Mouse (Mus musculus) left cerebral cortex, postnatal 36 days (tissue): ENCODE measurements around the gene Megf11. TPM values are rescaled to one million over a fixed set of nuclear protein-coding genes. Genes with fewer than 3 reads are reported as not detected.
"Not testable (repeated sequence)": the region's sequence is repeated elsewhere in the genome, so short reads cannot be mapped to it uniquely, and the experiment has no call there.

Source experiments
- DNase-seq, 2 experiments: peaks; one replicate each; pipeline ENCODE4 v3.0.0; 2021 to 2022; ENCODE audit warnings: low spot score in 2 of 2, mixed read lengths in 1 of 2
- intact Hi-C: fragments of 180-260 bp; cut with DNase I; formaldehyde crosslinking; loops from one replicate; pipeline ENCODE4 v1.15.1; 2025
- total RNA-seq, 2 experiments: library from RNA; stranded (reverse); gene quantifications; 2 replicates each; pipeline ENCODE4 v1.2.3; 2021

The Megf11 gene
- total RNA-seq, 2 experiments from 2014 or later: 12.6 to 14.6 TPM

- no peak for DNase-seq
- intact Hi-C loops: no loop called here
Observed at GRCm38 (mm10) chr9:64654723-64655122, 269.3 kb downstream of the Megf11 start.

DNA sequence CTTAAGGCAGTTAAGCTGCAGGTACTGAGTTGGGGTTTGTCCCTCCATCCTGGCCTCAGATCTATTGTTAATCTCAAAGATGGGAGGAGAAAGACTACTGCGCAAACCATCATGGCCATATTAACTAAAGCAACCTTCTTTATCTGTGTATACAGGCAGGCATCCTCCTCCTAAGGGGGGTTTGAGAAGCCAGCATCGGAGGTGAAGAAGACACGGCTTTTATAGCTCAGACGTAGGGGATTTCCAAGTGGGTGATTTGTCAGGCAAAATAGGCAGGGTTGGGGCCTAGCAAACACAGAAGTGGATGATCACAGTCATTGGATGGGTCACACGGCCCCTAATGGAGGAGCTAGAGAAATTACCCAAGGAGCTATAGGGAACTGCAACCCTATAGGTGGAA, 271.2 kb downstream of the Megf11 start:
- intact Hi-C loops: no loop called here
- no peak for DNase-seq

GRCm38 (mm10) chr9:64660222-64660621, 274.8 kb downstream of the Megf11 start:
- intact Hi-C loops: no loop called here

GRCm38 (mm10) chr9:64664612-64665011, 279.2 kb downstream of the Megf11 start:
- intact Hi-C loops: no loop called here

More at GRCm38 (mm10) chr9:64660222-64660621, 274.8 kb downstream of the Megf11 start:
- DNase-seq: no peak

GRCm38 (mm10) chr9:64666549-64666948, 281.1 kb downstream of the Megf11 start:
- no peak for DNase-seq
- intact Hi-C loops: no loop called here

More at GRCm38 (mm10) chr9:64664612-64665011, 279.2 kb downstream of the Megf11 start:
- DNase-seq: no peak

GRCm38 (mm10) chr9:64667513-64667912, 282.1 kb downstream of the Megf11 start:
- DNase-seq: no peak
- intact Hi-C loops: no loop called here

DNA sequence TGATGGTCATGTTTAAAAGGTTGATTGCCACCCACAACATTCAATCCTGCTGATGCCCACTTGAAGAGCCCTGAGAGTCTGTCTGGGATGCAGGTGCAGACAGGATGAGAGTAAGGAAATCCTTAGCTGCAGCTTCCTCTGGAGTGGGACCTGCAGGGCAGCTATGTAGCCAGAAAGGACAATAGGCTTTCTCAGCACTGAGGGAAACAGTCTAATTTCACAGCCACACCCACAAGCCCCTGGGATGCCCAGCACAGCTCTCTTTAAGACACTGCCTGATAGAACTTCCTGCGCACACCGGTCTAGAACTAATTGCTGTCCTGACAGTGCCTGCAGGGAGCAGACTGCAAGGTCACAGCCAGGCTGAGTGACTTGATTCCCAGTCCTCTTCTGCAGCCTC, 282.6 kb downstream of the Megf11 start:
- no peak for DNase-seq
- intact Hi-C loops: no loop called here

GRCm38 (mm10) chr9:64671341-64672319, 286.2 kb downstream of the Megf11 start:
- intact Hi-C loops, DNase-seq: not testable (repeated sequence)

DNA sequence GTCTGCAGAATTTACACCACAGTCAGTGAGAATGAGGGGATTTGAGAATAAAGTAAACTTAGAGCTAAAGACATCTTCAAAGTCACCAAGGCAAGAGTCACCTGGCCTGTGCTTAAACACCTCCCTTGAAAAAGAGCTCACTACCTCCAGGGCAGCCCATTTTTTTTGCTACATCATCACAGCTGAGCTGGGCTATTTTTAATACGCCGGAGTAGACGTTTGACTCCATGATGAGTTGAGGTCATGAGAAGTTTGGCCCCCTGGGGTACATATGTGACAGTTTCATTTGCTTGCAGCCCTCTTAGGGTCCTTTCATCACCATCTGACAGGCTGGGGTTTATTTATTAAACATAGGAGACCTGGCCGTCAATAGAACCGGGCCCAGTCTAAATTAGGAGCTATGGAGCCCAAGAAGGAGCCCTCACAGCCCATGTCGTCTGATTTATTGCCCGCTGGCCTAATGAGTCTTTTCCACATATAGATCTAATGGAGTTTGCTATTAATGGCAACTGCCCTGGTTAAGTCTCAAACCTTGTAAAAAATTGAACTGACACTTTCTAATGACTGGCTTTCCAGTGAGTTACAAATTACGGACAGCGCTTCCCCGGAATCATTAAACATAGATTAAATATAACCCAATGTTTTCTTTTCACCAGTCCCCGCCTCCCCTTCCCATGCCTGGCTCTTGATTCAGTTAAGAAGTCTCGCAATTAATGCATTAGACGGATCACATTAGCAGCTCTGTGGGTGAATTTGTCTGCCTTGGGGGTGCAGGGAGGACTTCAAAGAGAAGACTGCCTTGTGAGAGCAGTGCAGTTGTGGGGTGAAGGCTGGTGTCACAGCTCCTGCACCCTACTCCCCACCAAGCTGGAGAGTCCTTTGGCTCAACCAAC, 301.9 kb downstream of the Megf11 start:
- no peak for DNase-seq
- intact Hi-C loops: no loop called here

- intact Hi-C loops: no loop called here
- DNase-seq: no peak
Observed at GRCm38 (mm10) chr9:64688015-64688394, 302.6 kb downstream of the Megf11 start.

DNA sequence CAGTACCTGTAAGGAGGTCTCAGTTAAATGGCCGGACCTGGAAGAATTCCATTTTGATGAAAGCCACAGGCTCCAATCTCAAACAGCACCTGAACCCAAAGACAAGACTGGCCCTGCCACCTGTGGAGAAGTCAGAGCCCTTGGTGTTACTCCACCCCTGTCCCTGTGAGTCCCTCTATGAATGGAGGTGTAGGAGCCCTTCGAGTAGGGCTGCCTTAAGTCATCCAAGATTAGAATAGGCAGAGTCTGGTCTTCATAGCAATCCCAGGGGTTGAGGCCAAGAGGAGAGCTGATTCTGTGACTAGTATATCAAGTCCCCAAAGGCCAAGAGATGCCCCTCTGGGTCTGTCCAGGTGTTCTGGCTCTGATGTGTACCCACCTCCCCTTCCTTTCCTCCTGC, 305.3 kb downstream of the Megf11 start:
- intact Hi-C loops: loop anchor here (5.0 kb wide), 1 partner anchor 343 kb away; no protein-coding TSS in a partner anchor

GRCm38 (mm10) chr9:64691176-64691575, 305.8 kb downstream of the Megf11 start:
- DNase-seq: peak; percentile 29 to 30
- intact Hi-C loops: loop anchor here (5.0 kb wide), 1 partner anchor 344 kb away; no protein-coding TSS in a partner anchor

More for the DNA sequence above, 305.3 kb downstream of the Megf11 start:
- DNase-seq: no peak

DNA sequence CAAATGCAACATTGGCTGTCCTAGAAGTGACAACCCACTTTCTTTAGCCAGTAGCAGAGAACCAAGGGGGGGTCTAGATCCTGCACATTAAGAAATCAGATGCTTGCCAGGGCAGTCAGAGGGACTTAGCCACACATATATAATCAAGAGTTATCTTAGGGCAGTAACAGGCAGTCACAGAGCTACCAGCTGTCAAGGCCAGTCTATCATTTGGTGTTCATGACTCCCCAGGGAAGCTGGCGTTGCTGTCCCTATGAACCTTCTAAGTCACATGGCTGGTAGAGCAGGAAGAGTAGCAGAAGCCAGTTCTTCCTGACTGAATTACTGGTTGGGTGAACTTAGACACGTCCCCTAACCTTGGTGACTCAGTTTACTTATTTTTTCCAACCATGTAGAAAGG, 307.7 kb downstream of the Megf11 start:
- intact Hi-C loops: loop anchor here (5.0 kb wide), 1 partner anchor 346 kb away; no protein-coding TSS in a partner anchor
- no peak for DNase-seq

DNA sequence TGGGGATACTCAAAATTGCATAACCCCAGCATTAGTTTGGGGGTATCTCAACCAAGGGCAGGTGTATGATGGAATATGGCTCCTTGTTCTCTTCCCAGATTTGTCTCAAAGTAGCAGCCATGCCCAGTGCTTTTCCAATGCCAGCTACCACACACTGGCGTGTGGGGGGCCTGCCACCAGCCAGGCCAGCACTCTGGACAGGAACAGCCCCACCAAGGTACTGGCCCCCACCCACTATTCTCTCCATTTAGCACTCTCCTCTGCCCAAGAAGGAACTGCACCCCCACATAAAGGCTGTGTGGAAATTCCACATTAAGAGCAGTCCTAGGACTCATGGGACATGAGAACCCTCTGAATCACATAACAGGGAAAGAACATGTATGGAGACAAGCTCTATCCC, 309.8 kb downstream of the Megf11 start:
- intact Hi-C loops: no loop called here
- DNase-seq: no peak

DNA sequence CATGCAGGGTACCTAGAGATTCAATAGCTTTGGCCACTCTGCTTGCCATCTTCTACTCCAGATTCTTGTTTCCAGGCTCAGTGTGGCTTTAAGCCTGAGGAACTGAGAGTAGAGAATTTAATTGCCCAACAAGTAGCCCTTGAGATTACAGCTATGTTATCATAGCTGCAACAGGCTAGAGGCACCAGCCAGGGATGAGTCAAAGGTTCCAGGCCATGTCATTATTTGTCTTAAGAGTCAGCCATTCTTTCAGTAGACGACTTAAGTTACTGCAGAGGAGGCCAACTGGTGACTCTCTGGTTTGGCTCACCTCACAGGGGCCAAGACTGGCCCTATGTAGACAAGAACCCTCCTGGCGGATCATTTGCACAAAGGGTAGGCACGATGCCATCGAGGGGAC, 311.0 kb downstream of the Megf11 start:
- intact Hi-C loops: no loop called here
- DNase-seq: no peak

- intact Hi-C loops: no loop called here
- DNase-seq: no peak
Observed at GRCm38 (mm10) chr9:64697006-64697405, 311.6 kb downstream of the Megf11 start.

- DNase-seq: no peak
- intact Hi-C loops: no loop called here
Observed at GRCm38 (mm10) chr9:64697677-64698076, 312.3 kb downstream of the Megf11 start.

DNA sequence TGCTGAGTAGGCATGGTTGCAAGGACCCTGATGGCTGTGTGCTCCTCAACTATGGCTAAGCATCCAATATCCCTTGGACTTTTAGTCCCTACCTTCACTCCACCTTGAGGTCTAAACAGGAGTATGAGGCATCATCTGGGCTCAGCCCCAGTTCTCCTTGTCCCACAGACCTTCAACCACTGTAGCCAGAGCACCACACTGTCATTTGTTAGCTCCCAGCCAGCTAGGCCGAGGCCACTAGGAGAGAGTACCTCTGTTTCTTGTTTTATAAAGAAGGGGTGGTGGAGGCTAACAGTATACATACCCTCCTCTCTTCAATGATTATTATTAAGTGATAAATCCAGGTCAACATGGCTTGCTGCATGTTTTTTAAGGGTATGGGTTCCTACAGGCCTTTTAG, 313.2 kb downstream of the Megf11 start:
- no peak for DNase-seq
- intact Hi-C loops: no loop called here

DNA sequence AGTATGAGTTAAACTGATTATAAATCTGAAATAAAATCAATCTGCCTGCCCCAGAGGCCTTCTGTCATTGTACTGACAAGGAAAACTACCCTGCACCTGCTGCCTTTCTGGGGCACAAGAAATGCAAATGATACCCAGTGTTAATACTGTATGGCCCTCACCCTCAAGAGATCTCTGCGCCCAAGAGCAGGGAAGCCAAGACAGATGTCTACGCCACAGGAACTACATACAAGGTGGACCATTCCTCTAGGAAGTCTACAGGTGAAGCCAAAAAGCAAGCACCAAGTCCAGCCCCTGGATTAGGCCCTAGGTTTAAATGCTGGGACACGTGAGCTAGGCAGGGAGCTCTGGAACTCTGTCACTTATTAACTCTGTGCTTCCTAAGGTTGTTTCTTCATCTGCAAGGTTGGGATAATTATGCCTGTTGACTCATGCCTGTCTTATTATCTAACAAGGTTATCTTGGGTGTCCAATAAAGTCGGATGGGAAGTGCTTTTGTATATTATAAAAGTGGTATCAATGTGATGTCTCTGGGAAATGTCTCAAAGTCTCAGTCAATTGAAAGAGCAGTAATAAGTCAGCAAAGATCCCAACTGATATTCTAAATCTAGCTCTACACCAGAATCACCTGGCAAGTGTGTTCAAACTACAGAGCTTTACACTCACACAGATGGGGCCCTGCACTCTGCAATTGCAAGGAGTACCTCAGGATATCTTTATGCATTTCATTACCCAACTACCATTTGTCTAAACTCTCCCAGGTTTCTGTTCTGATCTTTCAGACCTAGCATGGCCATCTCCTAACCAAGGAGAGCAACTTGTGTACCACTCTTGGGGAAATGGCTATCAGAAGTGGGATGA, 315.3 kb downstream of the Megf11 start:
- DNase-seq: no peak
- intact Hi-C loops: no loop called here
